In genomic region chr8:91625686-91626558, GRCm38 (mm10) we compare ENCODE assay signal across 13 mouse cellular contexts.
A peak's percentile ranks its signal among the peaks of the same experiment; 100 is the strongest.
DNase-seq lines count a peak whose midpoint lies in the region; ATAC-seq and TF ChIP-seq lines count a peak whose summit lies in the region.
"Had no signal": no experiment of that assay in that cellular context is flagged by ENCODE, and none has a peak within 500 bp of the region (broad histone marks: within the 10 kb centered on the region; RNA-seq: fewer than 3 reads in every experiment).

No protein-coding gene starts in this region.

- H3K9me3 ChIP-seq in heart, postnatal 0 days (replicated peaks; ENCODE audit: control insufficient read depth, low read length) = no peaks in the 10 kb centered on the region
- no peaks in the 10 kb centered on the region for H3K9me3 ChIP-seq in hindbrain, embryonic 13.5 days
- H3K9me3 ChIP-seq in midbrain, embryonic 12.5 days = no peaks in the 10 kb centered on the region
- H3K9me3 ChIP-seq: G1E had no signal

- ATAC-seq in heart, postnatal 0 days (ENCODE audit: insufficient read depth, low read depth) = peak; percentile 47
- peak; percentile 30; the same call in 1 of the 2 replicates for ATAC-seq in hindbrain, embryonic 13.5 days (ENCODE audit: low FRiP score)
- ATAC-seq in midbrain, embryonic 12.5 days (ENCODE audit: low FRiP score, low read depth) = no peak

- DNase-seq in heart, postnatal 0 days (ENCODE audit: low spot score) = no peak
- no peak for DNase-seq in heart, postnatal 14 days
- peak; percentile 61 for DNase-seq in brain, adult 2 months (ENCODE audit: low read depth, low spot score)
- no peak for DNase-seq in gastrocnemius, adult 8-10 months (ENCODE audit: low spot score in 2 of 2)
- DNase-seq in cerebellum, postnatal 25 days = no peak
- DNase-seq: cerebellum, adult 8-10 months; kidney, postnatal 14 days; liver; lung, postnatal 4 days; thymus, postnatal 36 days had no signal

- peak overlapping the region; percentile 28 for H3K4me2 ChIP-seq in heart, postnatal 0 days (ENCODE audit: low read depth, low read length)
- peak overlapping the region; percentile 19; the same call in 1 of the 2 replicates for H3K4me2 ChIP-seq in hindbrain, embryonic 13.5 days
- H3K4me2 ChIP-seq in midbrain, embryonic 12.5 days (replicated peaks) = no peak overlapping the region

- H3K9ac ChIP-seq in heart, postnatal 0 days (replicated peaks; ENCODE audit: low read depth, low read length) = no peak overlapping the region
- H3K9ac ChIP-seq in hindbrain, embryonic 13.5 days = peak overlapping the region; percentile 49; the same call in 1 of the 2 replicates
- no peak overlapping the region for H3K9ac ChIP-seq in midbrain, embryonic 12.5 days (replicated peaks)

- H3K4me3 ChIP-seq in heart, postnatal 0 days (ENCODE audit: low read depth, low read length) = no peak overlapping the region
- no peak overlapping the region for H3K4me3 ChIP-seq in hindbrain, embryonic 13.5 days
- H3K4me3 ChIP-seq in midbrain, embryonic 12.5 days = no peak overlapping the region

- no peak overlapping the region for H3K27ac ChIP-seq in heart, postnatal 0 days (ENCODE audit: low read depth)
- peak overlapping the region; percentile 48 for H3K27ac ChIP-seq in hindbrain, embryonic 13.5 days
- H3K27ac ChIP-seq in midbrain, embryonic 12.5 days (replicated peaks) = 0 out of 2 replicates have a peak overlapping the region, but pooled peaks have one; percentile 1

- no peaks in the 10 kb centered on the region for H3K27me3 ChIP-seq in heart, postnatal 0 days (ENCODE audit: control insufficient read depth, insufficient read depth, low read length)
- H3K27me3 ChIP-seq in hindbrain, embryonic 13.5 days = peaks cover 55% of the 10 kb centered on the region
- H3K27me3 ChIP-seq in midbrain, embryonic 12.5 days = peaks cover 50% of the 10 kb centered on the region

- no peak for TF ChIP-seq CTCF in heart, postnatal 0 days (IDR thresholded peaks at IDR 0.05; ENCODE audit: low read depth)

- intact Hi-C loops in heart, postnatal 14 days (cut with DNase I) = loop anchor here (5.0 kb wide), 1 partner anchor 74 kb away; no protein-coding TSS in a partner anchor

- no peak for TF ChIP-seq EP300 in heart, postnatal 0 days (IDR thresholded peaks at IDR 0.05; ENCODE audit: low read depth)

- peaks cover 25% of the 10 kb centered on the region for H3K4me1 ChIP-seq in heart, postnatal 0 days (ENCODE audit: control insufficient read depth, insufficient read depth)
- peaks cover 75% of the 10 kb centered on the region for H3K4me1 ChIP-seq in hindbrain, embryonic 13.5 days (replicated peaks)
- peaks cover 49% of the 10 kb centered on the region for H3K4me1 ChIP-seq in midbrain, embryonic 12.5 days

- WGBS in heart, postnatal 0 days = 29% methylated on average over 18 of the region's 18 CpGs
- 21% methylated on average over 18 of the region's 18 CpGs for WGBS in hindbrain, embryonic 13.5 days
- 37% methylated on average over 18 of the region's 18 CpGs for WGBS in midbrain, embryonic 12.5 days

- no peaks in the 10 kb centered on the region for H3K36me3 ChIP-seq in heart, postnatal 0 days (replicated peaks; ENCODE audit: control insufficient read depth, insufficient read depth, low read length)
- H3K36me3 ChIP-seq in hindbrain, embryonic 13.5 days = no peaks in the 10 kb centered on the region
- no peaks in the 10 kb centered on the region for H3K36me3 ChIP-seq in midbrain, embryonic 12.5 days
